Mouse (Mus musculus) C2C12 (cell line): ENCODE data around the gene Crip2.

Source experiments
- CEBPB ChIP-seq: IDR thresholded peaks from one replicate; pipeline ENCODE4 v1.6.1; 2011; ENCODE audit warnings: low read depth, mild to moderate bottlenecking, control low read depth, moderate library complexity
- CTCF ChIP-seq: IDR thresholded peaks from one replicate; pipeline ENCODE4 v1.5.1; 2011; ENCODE audit not compliant: control insufficient read depth, insufficient read depth, insufficient read length
- MAX ChIP-seq: IDR thresholded peaks from one replicate; pipeline ENCODE4 v1.6.1; 2011; ENCODE audit warnings: mild to moderate bottlenecking, control low read depth
- MYOD1 ChIP-seq: IDR thresholded peaks from one replicate; pipeline ENCODE4 v1.6.1; 2011; ENCODE audit warnings: low read depth; ENCODE audit not compliant: control insufficient read depth, insufficient read length
- MYOG ChIP-seq: IDR thresholded peaks from one replicate; pipeline ENCODE4 v1.6.1; 2011; ENCODE audit not compliant: control insufficient read depth, insufficient read length; ENCODE audit errors: extremely low read depth
- USF1 ChIP-seq: IDR thresholded peaks from one replicate; pipeline ENCODE4 v1.6.1; 2011; ENCODE audit warnings: low read depth, mild to moderate bottlenecking, control low read depth, moderate library complexity

DNA sequence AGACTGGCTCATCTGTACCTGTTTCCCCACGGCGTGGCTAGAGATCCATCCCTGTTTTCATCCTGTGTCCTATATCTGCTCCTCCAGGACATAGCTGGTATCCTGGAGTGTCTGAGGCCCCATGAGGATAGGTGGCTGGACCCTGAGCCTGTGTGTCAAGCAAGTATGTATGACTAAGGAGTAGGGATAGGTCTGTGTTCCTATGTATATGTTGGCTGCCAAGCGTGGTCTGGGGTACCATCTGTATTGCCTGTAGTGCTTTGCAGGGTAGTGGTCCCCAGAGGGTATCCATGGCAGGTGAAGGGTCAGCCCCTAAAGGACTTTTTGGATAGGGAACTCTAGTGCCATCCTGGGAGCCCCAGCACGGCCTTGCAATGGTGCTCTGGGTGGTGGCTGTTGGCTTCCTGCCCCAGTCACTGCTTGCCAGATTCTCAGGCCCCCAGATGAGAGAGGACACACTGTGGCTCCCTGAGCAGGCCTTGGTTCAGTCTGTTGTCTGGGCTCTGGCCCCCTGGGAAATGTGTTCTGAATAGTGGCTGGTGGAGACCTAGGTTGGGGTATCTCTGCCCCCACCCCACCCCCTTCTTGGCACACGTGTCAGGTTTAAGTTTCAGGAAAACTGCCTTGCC lies 39.5 kb upstream of the Crip2 start:
- TF ChIP-seq CTCF (no peak), MYOG (no peak), USF1 (no peak), MAX (no peak), CEBPB (no peak), MYOD1 (no peak)
